Mouse (Mus musculus): ENCODE data around the gene Trp53i13.
"Not testable (repeated sequence)": the region's sequence is repeated elsewhere in the genome, so short reads cannot be mapped to it uniquely, and the experiment has no call there.

Gene Trp53i13

GRCm38 (mm10) chr11:77515637-77516552 is at the start of gene Trp53i13:
Gene Trp53i13, minus strand, starts transcription at chr11:77515980.
- peak; percentile 64 to 65 for DNase-seq (ENCODE audit: inconsistent age in 2 of 2, low spot score in 1 of 2)

GRCm38 (mm10) chr11:77545261-77545660 is 29.5 kb upstream of the Trp53i13 start:
- peak in 1 of 2 experiments; percentile 45 for DNase-seq (ENCODE audit: inconsistent age in 2 of 2, low spot score in 1 of 2)

GRCm38 (mm10) chr11:77532202-77532846 is 16.5 kb upstream of the Trp53i13 start:
- DNase-seq (ENCODE audit: inconsistent age in 2 of 2, low spot score in 1 of 2), result no peak

- DNase-seq (ENCODE audit: inconsistent age in 2 of 2, low spot score in 1 of 2), result no peak
These were observed 15.1 kb upstream of the Trp53i13 start for GRCm38 (mm10) chr11:77530862-77531261.

- no peak for DNase-seq (ENCODE audit: inconsistent age in 2 of 2, low spot score in 1 of 2)
These were observed 13.9 kb upstream of the Trp53i13 start for GRCm38 (mm10) chr11:77529644-77530043.

- DNase-seq (ENCODE audit: inconsistent age in 2 of 2, low spot score in 1 of 2), result not testable (repeated sequence)
These were observed 12.6 kb upstream of the Trp53i13 start for GRCm38 (mm10) chr11:77528420-77528819.

- no peak for DNase-seq (ENCODE audit: inconsistent age in 2 of 2, low spot score in 1 of 2)
These were observed 10.2 kb upstream of the Trp53i13 start for GRCm38 (mm10) chr11:77525804-77526486.

GRCm38 (mm10) chr11:77520601-77521529 is 5.1 kb upstream of the Trp53i13 start:
- peak; percentile 24 to 56 for DNase-seq (ENCODE audit: inconsistent age in 2 of 2, low spot score in 1 of 2)

- peak; percentile 49 to 58 for DNase-seq (ENCODE audit: inconsistent age in 2 of 2, low spot score in 1 of 2)
These were observed 3.3 kb upstream of the Trp53i13 start, which contains the start of gene Gm10392 for GRCm38 (mm10) chr11:77519043-77519442. Gene Gm10392, minus strand, starts transcription at chr11:77519198.

- peak; percentile 52 to 81 for DNase-seq (ENCODE audit: inconsistent age in 2 of 2, low spot score in 1 of 2)
These were observed 2.4 kb upstream of the Trp53i13 start for GRCm38 (mm10) chr11:77518051-77518798.

- peak; percentile 35 to 75 for DNase-seq (ENCODE audit: inconsistent age in 2 of 2, low spot score in 1 of 2)
These were observed 1.0 kb upstream of the Trp53i13 start for GRCm38 (mm10) chr11:77516553-77517425.

GRCm38 (mm10) chr11:77514832-77515636 is 746 bp downstream of the Trp53i13 start, which contains the start of gene Abhd15:
Gene Abhd15, plus strand, starts transcription at chr11:77515121.
- DNase-seq (ENCODE audit: inconsistent age in 2 of 2, low spot score in 1 of 2), result peak; percentile 93 to 97

- DNase-seq (ENCODE audit: inconsistent age in 2 of 2, low spot score in 1 of 2), result no peak
These were observed 1.4 kb downstream of the Trp53i13 start for GRCm38 (mm10) chr11:77514281-77514831.

- no peak for DNase-seq (ENCODE audit: inconsistent age in 2 of 2, low spot score in 1 of 2)
These were observed 2.0 kb downstream of the Trp53i13 start for GRCm38 (mm10) chr11:77513811-77514170.

- DNase-seq (ENCODE audit: inconsistent age in 2 of 2, low spot score in 1 of 2), result peak; percentile 90 to 96
These were observed 2.6 kb downstream of the Trp53i13 start for GRCm38 (mm10) chr11:77512891-77513810.

- no peak for DNase-seq (ENCODE audit: inconsistent age in 2 of 2, low spot score in 1 of 2)
These were observed 4.4 kb downstream of the Trp53i13 start for GRCm38 (mm10) chr11:77511336-77511735.

Measured in adrenal gland, adult (tissue).